Mouse (Mus musculus) hindbrain, embryonic 16.5 days (tissue): ENCODE measurements around the gene Twsg1. TPM values are rescaled to one million over a fixed set of nuclear protein-coding genes. Genes with fewer than 3 reads are reported as not detected.

ENCODE experiments used
- ATAC-seq: fragments of 200-750 bp; cut with Nextera tagmentation; 2 replicates; pipeline ENCODE4 v1.8.0; 2017; ENCODE audit warnings: moderate TSS enrichment, moderate library complexity
- H3K27ac ChIP-seq: fragments of 300-500 bp; sonication (generic); 2 replicates; pipeline ENCODE4 v1.5.1; 2014; ENCODE audit warnings: low read depth, mild to moderate bottlenecking, control low read depth, low read length, moderate library complexity
- H3K27me3 ChIP-seq: fragments of 300-500 bp; sonication (generic); replicated peaks from 2 replicates; pipeline ENCODE4 v1.6.1; 2014; ENCODE audit warnings: low read length; ENCODE audit not compliant: control insufficient read depth, insufficient read depth
- H3K36me3 ChIP-seq: fragments of 300-500 bp; sonication (generic); 2 replicates; pipeline ENCODE4 v1.6.1; 2014; ENCODE audit warnings: mild to moderate bottlenecking, low read length, moderate library complexity, mixed read lengths; ENCODE audit not compliant: control insufficient read depth, insufficient read depth
- H3K4me1 ChIP-seq: fragments of 300-500 bp; sonication (generic); 2 replicates; pipeline ENCODE4 v1.6.1; 2014; ENCODE audit warnings: low read depth, low read length; ENCODE audit not compliant: control insufficient read depth, insufficient read depth
- H3K4me2 ChIP-seq: fragments of 300-500 bp; sonication (generic); 2 replicates; pipeline ENCODE4 v1.6.1; 2014; ENCODE audit warnings: mild to moderate bottlenecking, low read length, control low read depth, moderate library complexity
- H3K4me3 ChIP-seq: fragments of 300-500 bp; sonication (generic); 2 replicates; pipeline ENCODE4 v1.5.1; 2014; ENCODE audit warnings: mild to moderate bottlenecking, low read length, control low read depth, moderate library complexity
- H3K9ac ChIP-seq: fragments of 300-500 bp; sonication (generic); 2 replicates; pipeline ENCODE4 v1.6.1; 2014; ENCODE audit warnings: low read depth, mild to moderate bottlenecking, control low read depth, low read length, moderate library complexity
- H3K9me3 ChIP-seq: fragments of 300-500 bp; sonication (generic); 2 replicates; pipeline ENCODE4 v1.6.1; 2014; ENCODE audit warnings: mild to moderate bottlenecking, low read length, moderate library complexity; ENCODE audit not compliant: control insufficient read depth
- WGBS: fragments of 180-500 bp; shearing (Covaris S2); extraction: QIAGEN DNeasy Blood & Tissue Kit; methylation state at CpG from one replicate; pipeline ENCODE4 v1.1.7; 2014; 5-methylcytosine and 5-hydroxymethylcytosine counted together
- polyA plus RNA-seq: library from polyadenylated mRNA; unstranded; fragments of >200 nt; fragmentation: Nextera tagmentation; extraction: Ambion mirVana; gene quantifications from 2 replicates; pipeline ENCODE4 v1.2.1, GENCODE M21; 2015

The Twsg1 gene
- polyA plus RNA-seq, 1 experiment from 2014 or later, result 48.2 TPM

GRCm38 (mm10) chr17:65906313-65906894 is 44.6 kb downstream of the Twsg1 start:
- no peaks in the 10 kb centered on the region for H3K36me3 ChIP-seq
- no peak overlapping the region for H3K4me3 ChIP-seq
- H3K9ac ChIP-seq, result no peak overlapping the region
- H3K9me3 ChIP-seq, result no peaks in the 10 kb centered on the region; the same call in 1 of the 2 replicates
- no peak overlapping the region for H3K27ac ChIP-seq
- 53% methylated on average over 11 of the region's 12 CpGs for WGBS
- no peaks in the 10 kb centered on the region for H3K27me3 ChIP-seq
- H3K4me1 ChIP-seq, result no peaks in the 10 kb centered on the region
- no peak for ATAC-seq
- H3K4me2 ChIP-seq, result no peak overlapping the region

- Histone ChIP-seq H3K9ac (no peak overlapping the region), H3K27me3 (no peaks in the 10 kb centered on the region), H3K36me3 (no peaks in the 10 kb centered on the region), H3K4me2 (no peak overlapping the region), H3K4me1 (no peaks in the 10 kb centered on the region), H3K9me3 (no peaks in the 10 kb centered on the region; the same call in 1 of the 2 replicates), H3K27ac (no peak overlapping the region), H3K4me3 (no peak overlapping the region)
- WGBS, result 73% methylated on average over 14 of the region's 14 CpGs
- no peak for ATAC-seq
Measured at GRCm38 (mm10) chr17:65905241-65905640, 45.8 kb downstream of the Twsg1 start.

GRCm38 (mm10) chr17:65903826-65904225 is 47.2 kb downstream of the Twsg1 start:
- Histone ChIP-seq H3K9ac (no peak overlapping the region), H3K9me3 (no peaks in the 10 kb centered on the region; the same call in 1 of the 2 replicates), H3K27me3 (no peaks in the 10 kb centered on the region), H3K4me3 (no peak overlapping the region), H3K36me3 (no peaks in the 10 kb centered on the region), H3K4me2 (no peak overlapping the region), H3K4me1 (no peaks in the 10 kb centered on the region), H3K27ac (no peak overlapping the region)
- ATAC-seq, result no peak
- 96% methylated on average over 8 of the region's 8 CpGs for WGBS

- WGBS, result 100% methylated on average over 1 of the region's 1 CpGs
- no peak for ATAC-seq
- Histone ChIP-seq H3K27me3 (no peaks in the 10 kb centered on the region), H3K4me2 (no peak overlapping the region), H3K36me3 (no peaks in the 10 kb centered on the region), H3K9me3 (no peaks in the 10 kb centered on the region; the same call in 1 of the 2 replicates), H3K4me1 (no peaks in the 10 kb centered on the region), H3K27ac (no peak overlapping the region), H3K4me3 (no peak overlapping the region), H3K9ac (no peak overlapping the region)
Measured at GRCm38 (mm10) chr17:65903011-65903410, 48.0 kb downstream of the Twsg1 start.

GRCm38 (mm10) chr17:65902281-65902680 is 48.7 kb downstream of the Twsg1 start:
- H3K36me3 ChIP-seq, result no peaks in the 10 kb centered on the region
- no peak for ATAC-seq

DNA sequence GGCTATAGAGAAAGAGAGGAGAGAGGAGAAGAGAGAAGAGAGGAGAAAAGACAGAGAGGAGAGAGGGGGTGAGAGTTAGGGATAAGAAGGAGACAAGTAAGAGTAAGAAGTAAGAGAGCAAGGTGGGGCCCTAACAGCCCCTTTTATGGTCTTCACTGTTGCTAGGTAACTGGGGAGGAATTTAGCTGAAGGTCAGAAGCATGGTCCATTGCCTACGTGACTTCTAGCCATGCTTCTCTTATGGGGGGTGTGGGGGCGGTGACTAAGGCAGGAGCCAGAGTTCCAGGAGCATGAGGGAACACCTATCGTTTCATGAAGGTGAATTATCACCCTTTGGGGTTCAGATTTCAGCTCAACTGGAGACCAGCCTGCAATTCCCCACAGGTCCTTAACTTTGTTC is 55.0 kb downstream of the Twsg1 start:
- ATAC-seq, result no peak
- Histone ChIP-seq H3K27ac (no peak overlapping the region), H3K27me3 (no peaks in the 10 kb centered on the region), H3K9me3 (no peaks in the 10 kb centered on the region), H3K4me2 (no peak overlapping the region), H3K36me3 (no peaks in the 10 kb centered on the region), H3K4me1 (no peaks in the 10 kb centered on the region), H3K4me3 (no peak overlapping the region), H3K9ac (no peak overlapping the region)
- 65% methylated on average over 3 of the region's 3 CpGs for WGBS

More at GRCm38 (mm10) chr17:65902281-65902680, 48.7 kb downstream of the Twsg1 start:
- 93% methylated on average over 6 of the region's 6 CpGs for WGBS
- no peak overlapping the region for H3K27ac ChIP-seq
- H3K4me2 ChIP-seq, result no peak overlapping the region
- H3K9ac ChIP-seq, result no peak overlapping the region
- no peaks in the 10 kb centered on the region for H3K4me1 ChIP-seq
- no peaks in the 10 kb centered on the region; the same call in 1 of the 2 replicates for H3K9me3 ChIP-seq
- no peaks in the 10 kb centered on the region for H3K27me3 ChIP-seq
- H3K4me3 ChIP-seq, result no peak overlapping the region

DNA sequence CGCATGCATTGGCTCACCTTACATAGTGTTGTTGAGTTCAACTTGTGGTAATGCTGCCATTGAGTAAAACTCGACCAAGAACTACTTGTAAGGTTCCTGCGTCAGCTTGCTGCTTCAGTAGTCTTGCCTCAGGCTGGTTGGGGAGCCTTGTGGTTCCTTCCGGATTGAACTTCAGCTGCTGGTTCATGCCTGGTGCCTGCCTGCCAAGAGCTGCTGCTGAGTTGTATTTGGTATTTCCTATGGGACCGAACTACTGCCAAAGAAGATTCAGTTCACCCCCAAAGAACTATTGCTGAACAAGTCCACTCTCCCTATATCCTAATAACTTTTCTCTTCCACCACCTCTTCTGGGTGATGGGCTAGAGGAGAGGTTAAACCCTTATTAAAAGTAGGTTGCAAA is 61.5 kb downstream of the Twsg1 start:
- Histone ChIP-seq H3K36me3 (no peaks in the 10 kb centered on the region), H3K9me3 (no peaks in the 10 kb centered on the region), H3K4me2 (no peak overlapping the region), H3K27ac (no peak overlapping the region), H3K27me3 (no peaks in the 10 kb centered on the region), H3K9ac (no peak overlapping the region), H3K4me3 (no peak overlapping the region), H3K4me1 (peaks cover 4% of the 10 kb centered on the region; the same call in 1 of the 2 replicates)
- 86% methylated on average over 5 of the region's 5 CpGs for WGBS
- ATAC-seq, result no peak

DNA sequence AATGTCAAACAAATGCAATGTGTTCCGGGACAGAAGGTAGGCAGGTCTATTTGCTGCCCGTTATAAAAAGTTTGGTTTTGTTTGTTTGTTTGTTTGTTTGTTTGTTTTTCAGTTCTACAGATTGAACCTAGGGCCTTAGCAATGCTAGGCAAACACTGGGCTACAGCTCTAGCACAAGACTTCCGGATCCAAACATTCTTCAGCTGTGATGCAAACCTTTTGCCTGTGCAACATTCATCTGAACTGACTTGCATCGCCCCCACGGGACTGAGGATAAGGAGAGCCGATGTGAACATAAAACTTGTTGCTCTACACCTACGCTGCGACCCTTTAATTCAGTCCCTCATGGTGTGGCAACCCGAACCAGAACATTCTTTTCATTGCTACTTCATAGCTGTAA is 64.5 kb downstream of the Twsg1 start:
- Histone ChIP-seq H3K9ac (peak overlapping the region; percentile 2; the same call in 1 of the 2 replicates), H3K4me2 (peak overlapping the region; percentile 93), H3K9me3 (no peaks in the 10 kb centered on the region), H3K36me3 (no peaks in the 10 kb centered on the region), H3K27me3 (no peaks in the 10 kb centered on the region), H3K4me1 (peaks cover 20% of the 10 kb centered on the region), H3K27ac (no peak overlapping the region; the same call in 1 of the 2 replicates), H3K4me3 (peak overlapping the region; percentile 97)
- WGBS, result 75% methylated on average over 9 of the region's 9 CpGs
- no peak for ATAC-seq

DNA sequence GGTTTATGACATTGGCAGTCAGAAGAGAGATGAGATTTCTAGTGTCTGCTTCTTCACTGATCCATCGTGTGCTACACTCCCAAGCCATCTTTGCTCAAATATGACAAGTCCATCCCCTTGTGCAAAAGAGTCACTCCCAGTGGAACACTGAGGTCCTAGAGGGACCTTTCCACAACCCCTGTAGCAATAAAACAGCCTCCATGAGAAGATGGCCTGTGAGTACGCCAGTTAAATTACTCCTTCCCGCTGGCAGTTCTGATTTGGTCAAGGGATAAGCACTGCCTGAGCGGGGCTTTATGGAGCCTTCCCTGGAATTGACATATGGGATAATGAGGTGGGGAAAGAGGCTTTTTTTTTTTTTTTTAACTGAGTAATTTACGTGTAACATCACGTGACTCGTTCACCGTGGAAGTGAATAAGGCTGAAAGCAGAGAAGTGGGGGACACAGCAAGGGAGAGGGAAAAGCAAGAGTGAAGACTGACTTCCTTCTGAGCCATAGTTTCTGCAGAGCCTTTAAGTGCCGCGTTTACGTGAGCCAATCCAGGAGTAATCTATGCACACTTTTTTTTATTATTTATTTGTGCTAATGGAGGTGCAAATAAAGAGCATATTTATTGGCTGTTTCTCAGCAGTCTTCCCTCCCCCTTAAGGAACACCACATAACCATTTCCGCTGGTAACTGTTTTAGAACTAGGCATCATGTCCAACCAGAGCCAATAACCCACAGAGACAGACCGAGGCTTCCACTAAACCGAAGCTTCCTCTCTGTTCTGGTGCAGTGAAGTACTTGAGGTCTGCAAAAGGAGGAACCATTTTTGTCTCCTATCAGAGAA is 65.1 kb downstream of the Twsg1 start, which contains the start of gene Ralbp1:
Gene Ralbp1, minus strand, starts transcription at position 102 of the 833 bp plus-strand sequence.
- ATAC-seq, result no peak
- 6% methylated on average over 14 of the region's 14 CpGs for WGBS

More for the DNA sequence above, 65.1 kb downstream of the Twsg1 start, which contains the start of gene Ralbp1:
- Histone ChIP-seq H3K4me1 (peaks cover 21% of the 10 kb centered on the region), H3K27me3 (no peaks in the 10 kb centered on the region), H3K4me2 (peak within 1 kb of the TSS; percentile 93), H3K9me3 (no peaks in the 10 kb centered on the region), H3K4me3 (peak within 1 kb of the TSS; percentile 97), H3K9ac (peak within 1 kb of the TSS; percentile 95), H3K27ac (peak within 1 kb of the TSS; percentile 97), H3K36me3 (no peaks in the 10 kb centered on the region)
